Mouse (Mus musculus) heart, adult 18-20 months (tissue): ENCODE measurements around the gene Bmpr1a. TPM values are rescaled to one million over a fixed set of nuclear protein-coding genes. Genes with fewer than 3 reads are reported as not detected.

Experiments used
- total RNA-seq, 2 experiments: library from RNA; stranded (reverse); gene quantifications; 2 replicates each; pipeline ENCODE4 v1.2.3; 2021

Gene Bmpr1a
- total RNA-seq, 2 experiments from 2014 or later: 52.9 to 56.9 TPM

Other genes with a start within 250 kb of the Bmpr1a start
- gene Shld2, start 192.8 kb downstream of the Bmpr1a start, total RNA-seq: 1 to 10 TPM; 6.0 to 8.5 TPM
- gene Glud1, start 192.6 kb downstream of the Bmpr1a start, total RNA-seq: 100 to 1,000 TPM; 148 to 183 TPM
- gene Fam25c, start 147.9 kb downstream of the Bmpr1a start, total RNA-seq: not detected
- gene Sncg, start 128.6 kb downstream of the Bmpr1a start, total RNA-seq: 10 to 100 TPM; 11.6 to 12.6 TPM
- gene Mmrn2, start 127.9 kb downstream of the Bmpr1a start, total RNA-seq: 10 to 100 TPM; 30.1 to 30.7 TPM
- not detected for gene 9230112D13Rik, start 19.5 kb upstream of the Bmpr1a start, total RNA-seq
- 1,000 to 10,000 TPM; 1,008 to 1,034 TPM for gene Ldb3, start 85.3 kb upstream of the Bmpr1a start, total RNA-seq
- gene Opn4, start 96.8 kb upstream of the Bmpr1a start, total RNA-seq: 1 to 10 TPM; 1.9 to 2.5 TPM
- 10 to 100 TPM; 35.3 to 37.7 TPM for gene Wapl, start 170.6 kb upstream of the Bmpr1a start, total RNA-seq